Mouse (Mus musculus): Measurements from ENCODE around the gene Uqcc2.

Gene Uqcc2

GRCm38 (mm10) chr17:27073778-27074177 lies 59.9 kb downstream of the Uqcc2 start:
- no peak for DNase-seq

GRCm38 (mm10) chr17:27073126-27073525 lies 60.6 kb downstream of the Uqcc2 start:
- DNase-seq: no peak
